Comparison of ENCODE assay signal across 8 mouse cellular contexts in the genomic region with DNA sequence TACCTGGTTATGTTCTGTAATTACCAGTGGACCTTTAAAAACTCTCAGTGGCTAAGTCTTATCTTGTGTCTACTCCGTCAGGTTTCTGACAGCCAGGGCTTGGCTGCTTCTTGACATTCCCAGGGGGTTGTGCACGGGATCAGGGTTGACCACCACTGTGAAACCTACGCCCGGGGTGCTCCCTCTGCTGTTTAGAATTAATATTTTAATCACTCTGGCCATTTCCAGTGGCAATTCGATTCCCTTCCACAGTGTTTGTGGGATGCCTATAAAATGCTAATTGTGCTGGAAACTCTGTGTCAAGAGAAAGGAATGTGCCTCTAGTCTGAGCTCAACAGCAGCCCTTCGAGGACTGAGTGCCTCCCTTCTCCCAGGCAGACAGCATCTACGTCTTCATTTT.
DNase-seq lines count a peak whose midpoint lies in the region; ATAC-seq and TF ChIP-seq lines count a peak whose summit lies in the region.

No protein-coding gene starts in this region.

- H3K4me2 ChIP-seq in midbrain, postnatal 0 days (ENCODE audit: low read depth, low read length, poor library complexity, severe bottlenecking): no peak overlapping the region
- H3K4me2 ChIP-seq in midbrain, embryonic 13.5 days (replicated peaks): no peak overlapping the region
- H3K4me2 ChIP-seq in kidney, embryonic 15.5 days: 0 out of 2 replicates have a peak overlapping the region, but pooled peaks have one; percentile 16

- H3K4me1 ChIP-seq in midbrain, postnatal 0 days (ENCODE audit: insufficient read depth, low read length): no peaks in the 10 kb centered on the region
- no peaks in the 10 kb centered on the region for H3K4me1 ChIP-seq in midbrain, embryonic 13.5 days (replicated peaks)
- H3K4me1 ChIP-seq in kidney, embryonic 15.5 days: peaks cover 22% of the 10 kb centered on the region

- WGBS in midbrain, postnatal 0 days: 42% methylated on average over 7 of the region's 7 CpGs
- 55% methylated on average over 7 of the region's 7 CpGs for WGBS in midbrain, embryonic 13.5 days
- 26% methylated on average over 7 of the region's 7 CpGs for WGBS in kidney, embryonic 15.5 days

- H3K36me3 ChIP-seq in midbrain, postnatal 0 days (ENCODE audit: insufficient read depth, low read length): no peaks in the 10 kb centered on the region
- H3K36me3 ChIP-seq in midbrain, embryonic 13.5 days: no peaks in the 10 kb centered on the region
- H3K36me3 ChIP-seq in kidney, embryonic 15.5 days: no peaks in the 10 kb centered on the region

- H3K27me3 ChIP-seq in midbrain, postnatal 0 days (ENCODE audit: insufficient read depth, low read length): no peaks in the 10 kb centered on the region
- H3K27me3 ChIP-seq in midbrain, embryonic 13.5 days: no peaks in the 10 kb centered on the region
- H3K27me3 ChIP-seq in kidney, embryonic 15.5 days: no peaks in the 10 kb centered on the region

- H3K9ac ChIP-seq in midbrain, postnatal 0 days (replicated peaks; ENCODE audit: low read length, poor library complexity, severe bottlenecking): no peak overlapping the region
- H3K9ac ChIP-seq in midbrain, embryonic 13.5 days (replicated peaks): no peak overlapping the region
- H3K9ac ChIP-seq in kidney, embryonic 15.5 days: no peak overlapping the region

- TF ChIP-seq CTCF in midbrain, postnatal 0 days (IDR thresholded peaks at IDR 0.05): peak; percentile 41

- no peak for ATAC-seq in midbrain, postnatal 0 days (ENCODE audit: low FRiP score)
- no peak for ATAC-seq in midbrain, embryonic 13.5 days
- ATAC-seq in kidney, embryonic 15.5 days (replicated peaks; ENCODE audit: low FRiP score): no peak; the same call in 1 of the 2 replicates
- ATAC-seq in erythroid progenitor cell, adult 5-6 weeks (replicated peaks; ENCODE audit: low FRiP score, poor library complexity, severe bottlenecking): no peak

- H3K9me3 ChIP-seq in midbrain, postnatal 0 days (ENCODE audit: low read length): no peaks in the 10 kb centered on the region
- H3K9me3 ChIP-seq in midbrain, embryonic 13.5 days: no peaks in the 10 kb centered on the region
- H3K9me3 ChIP-seq in kidney, embryonic 15.5 days (replicated peaks): no peaks in the 10 kb centered on the region

- H3K4me3 ChIP-seq in midbrain, postnatal 0 days (ENCODE audit: low read depth, low read length): no peak overlapping the region
- H3K4me3 ChIP-seq in midbrain, embryonic 13.5 days (replicated peaks): no peak overlapping the region
- no peak overlapping the region for H3K4me3 ChIP-seq in kidney, embryonic 15.5 days (replicated peaks)

- H3K27ac ChIP-seq in midbrain, postnatal 0 days (ENCODE audit: low read depth, low read length): no peak overlapping the region
- H3K27ac ChIP-seq in midbrain, embryonic 13.5 days: no peak overlapping the region
- H3K27ac ChIP-seq in kidney, embryonic 15.5 days: peak overlapping the region; percentile 32; the same call in 1 of the 2 replicates

- DNase-seq in cerebellum, postnatal 10 days: peak; percentile 33 to 40
- DNase-seq in cerebellum, adult 8-10 months: no peak
- peak; percentile 44 for DNase-seq in midbrain, postnatal 0 days (ENCODE audit: low spot score)
- DNase-seq in lung, postnatal 36 days: peak; percentile 31
- no peak for DNase-seq in frontal cortex, postnatal 10 days (ENCODE audit: low spot score in 2 of 2)

Comparison
In these comparisons a context has a peak if more than half of its experiments do, and no peak if none do; other contexts are left out.
1. DNase-seq: peak in cerebellum, postnatal 10 days (2 of 2), midbrain, postnatal 0 days (single experiment) and lung, postnatal 36 days (single experiment); none in cerebellum, adult 8-10 months (single experiment) and frontal cortex, postnatal 10 days (0 of 2).